Mouse (Mus musculus): ENCODE measurements around the gene Sptbn1.

- no peak for TF ChIP-seq CTCF (IDR thresholded peaks at IDR 0.05; ENCODE audit: control insufficient read depth, insufficient read depth, low read length)
- no peak for TF ChIP-seq POLR2A (IDR thresholded peaks at IDR 0.05; ENCODE audit: borderline replicate concordance, control insufficient read depth, low read depth, low read length)
These were observed 13.1 kb upstream of the Sptbn1 start for GRCm38 (mm10) chr11:30281096-30281495.

All from bone marrow, adult 2 months (tissue).